Mouse (Mus musculus): ENCODE data around the gene Bnc2. TPM values are rescaled to one million over a fixed set of nuclear protein-coding genes. Genes with fewer than 3 reads are reported as not detected.
A peak's percentile ranks its signal among the peaks of the same experiment; 100 is the strongest.

Gene Bnc2
- polyA plus RNA-seq (2015; fragmentation: Nextera tagmentation; extraction: Ambion mirVana): 15.9 and 18.0 TPM in 2 replicates

DNA sequence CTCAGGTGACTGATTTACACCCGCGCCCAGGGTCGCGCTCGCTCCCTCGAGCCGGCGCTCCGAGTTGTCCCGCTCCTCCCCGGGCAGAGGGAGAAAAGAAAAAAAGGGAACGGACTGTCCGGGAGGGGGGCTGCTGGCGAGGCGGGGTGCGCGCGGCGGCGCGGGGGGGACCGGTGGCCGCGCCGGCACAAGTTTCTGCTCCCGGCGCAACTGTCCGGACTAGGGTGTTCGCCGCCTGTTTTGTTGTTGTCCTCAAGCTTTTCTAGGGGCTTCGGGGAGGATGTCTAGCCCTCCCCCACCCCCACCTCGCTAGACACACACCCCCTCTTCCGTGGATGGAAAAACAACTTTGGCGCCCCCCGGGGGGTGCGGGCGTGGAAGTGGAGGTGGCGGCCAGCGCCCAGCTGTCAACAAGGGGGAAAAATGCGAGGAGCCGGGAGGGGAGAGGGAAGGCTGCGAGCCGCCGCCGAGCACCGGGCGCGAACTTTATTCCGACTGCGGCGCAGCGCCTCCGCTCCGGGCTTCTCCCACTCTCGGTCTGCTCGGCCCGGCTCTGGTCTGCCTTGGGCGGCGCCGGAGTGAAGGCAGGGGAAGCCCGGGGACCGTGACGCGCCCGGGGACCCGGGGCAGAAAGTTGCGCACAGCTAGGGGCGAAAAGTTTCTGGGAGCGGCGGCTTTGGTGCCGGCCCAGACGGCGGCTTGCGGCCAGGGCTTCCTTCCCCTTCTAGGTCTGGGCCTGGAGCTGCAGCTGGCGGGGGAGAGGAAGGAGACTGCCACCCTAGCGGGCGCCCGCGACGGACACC lies at the start of gene Bnc2:
TSS of gene Bnc2 (minus strand) at position 105 of the 803 bp plus-strand sequence.
- peak within 1 kb of the TSS; percentile 73 for H3K4me3 ChIP-seq
- no peaks in the 10 kb centered on the region for H3K36me3 ChIP-seq
- peak within 1 kb of the TSS; percentile 100 for H3K4me2 ChIP-seq
- H3K9me3 ChIP-seq: no peaks in the 10 kb centered on the region
- peaks cover 66% of the 10 kb centered on the region for H3K27me3 ChIP-seq
- peak; percentile 66 for ATAC-seq (ENCODE audit: low FRiP score, low read depth)
- H3K9ac ChIP-seq: peak within 1 kb of the TSS; percentile 48
- H3K4me1 ChIP-seq (replicated peaks): peaks cover 22% of the 10 kb centered on the region
- under 1% methylated on average over 80 of the region's 80 CpGs for WGBS
- H3K27ac ChIP-seq (replicated peaks): peak within 1 kb of the TSS; percentile 55

DNA sequence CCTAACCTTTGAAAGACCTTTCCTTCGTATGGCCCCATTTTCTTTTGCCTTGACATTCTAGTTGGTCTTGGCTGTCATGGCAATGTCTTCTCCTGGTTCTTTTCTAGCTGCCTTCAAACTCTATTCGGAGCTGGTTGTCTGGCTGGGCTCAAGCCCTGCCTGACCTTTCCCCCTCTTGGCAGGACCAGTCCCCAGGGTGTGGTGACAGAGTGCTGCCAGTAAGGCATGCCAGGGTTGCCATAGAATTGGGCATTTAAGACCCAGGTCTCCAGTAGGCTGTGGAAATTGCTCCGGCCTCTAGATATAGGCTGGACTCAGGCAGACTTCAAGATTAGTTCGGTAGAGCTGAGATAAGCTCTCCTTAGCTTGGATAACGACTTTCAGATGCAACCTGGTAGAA lies 32.9 kb upstream of the Bnc2 start:
- Histone ChIP-seq H3K27ac (replicated peaks) (no peak overlapping the region), H3K4me3 (no peak overlapping the region), H3K4me2 (no peak overlapping the region), H3K4me1 (replicated peaks) (no peaks in the 10 kb centered on the region), H3K9me3 (no peaks in the 10 kb centered on the region), H3K27me3 (no peaks in the 10 kb centered on the region), H3K9ac (no peak overlapping the region), H3K36me3 (no peaks in the 10 kb centered on the region)
- ATAC-seq (ENCODE audit: low FRiP score, low read depth): no peak
- 88% methylated on average over 5 of the region's 5 CpGs for WGBS

DNA sequence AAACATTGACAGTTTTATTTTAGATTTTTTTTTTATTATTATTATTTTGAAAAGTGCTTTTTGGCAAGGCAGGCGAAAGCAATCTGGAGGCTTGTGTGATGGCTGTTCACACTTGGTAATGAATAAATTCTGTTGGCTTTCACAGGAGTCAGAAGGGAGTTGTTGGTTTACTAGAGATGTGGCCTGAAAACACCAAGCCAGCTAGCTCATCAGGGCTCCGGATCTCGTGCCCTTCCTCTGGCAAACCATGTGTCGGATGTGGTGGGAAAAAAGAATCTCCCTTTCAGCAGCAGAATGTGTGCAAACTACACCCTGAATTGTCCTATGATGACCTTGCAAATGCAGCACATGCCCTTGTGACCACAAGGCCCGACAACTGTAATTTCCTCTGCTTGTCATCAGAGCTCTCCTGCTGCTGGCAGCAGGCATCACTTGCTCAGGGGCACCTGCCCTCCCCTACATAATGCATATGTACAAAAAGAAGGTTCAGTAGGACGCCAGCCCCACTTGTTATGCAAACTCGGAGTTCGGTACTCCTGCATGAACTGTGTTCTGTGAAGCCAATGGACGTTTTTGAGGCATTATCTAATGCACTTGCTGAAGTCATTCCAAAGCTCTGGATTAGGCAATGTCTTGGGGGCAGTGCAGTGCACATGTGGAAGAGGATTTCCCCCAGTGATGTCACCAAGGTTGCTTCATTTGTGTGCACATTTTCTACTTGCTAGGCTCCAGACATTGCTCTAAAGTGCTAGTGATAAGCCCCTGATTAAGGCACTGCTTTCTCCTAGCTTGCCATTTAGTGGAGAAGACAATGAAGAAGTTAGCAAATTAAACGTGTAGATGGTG lies 10.7 kb upstream of the Bnc2 start:
- Histone ChIP-seq H3K27me3 (0 out of 2 replicates have a peak, but pooled peaks cover 5% of the 10 kb centered on the region), H3K9ac (no peak overlapping the region), H3K27ac (replicated peaks) (no peak overlapping the region), H3K36me3 (no peaks in the 10 kb centered on the region), H3K4me2 (no peak overlapping the region), H3K4me1 (replicated peaks) (no peaks in the 10 kb centered on the region), H3K4me3 (no peak overlapping the region), H3K9me3 (no peaks in the 10 kb centered on the region)
- no peak for ATAC-seq (ENCODE audit: low FRiP score, low read depth)
- WGBS: 49% methylated on average over 10 of the region's 10 CpGs

- H3K4me3 ChIP-seq: no peak overlapping the region
- H3K9me3 ChIP-seq: no peaks in the 10 kb centered on the region
- H3K4me1 ChIP-seq (replicated peaks): no peaks in the 10 kb centered on the region
- 0 out of 2 replicates have a peak, but pooled peaks cover 5% of the 10 kb centered on the region for H3K27me3 ChIP-seq
- H3K27ac ChIP-seq (replicated peaks): no peak overlapping the region
- WGBS: 89% methylated on average over 4 of the region's 4 CpGs
- H3K36me3 ChIP-seq: no peaks in the 10 kb centered on the region
- H3K4me2 ChIP-seq: no peak overlapping the region
- no peak overlapping the region for H3K9ac ChIP-seq
- no peak for ATAC-seq (ENCODE audit: low FRiP score, low read depth)
Observed at GRCm38 (mm10) chr4:84685009-84685408, 9.9 kb upstream of the Bnc2 start.

DNA sequence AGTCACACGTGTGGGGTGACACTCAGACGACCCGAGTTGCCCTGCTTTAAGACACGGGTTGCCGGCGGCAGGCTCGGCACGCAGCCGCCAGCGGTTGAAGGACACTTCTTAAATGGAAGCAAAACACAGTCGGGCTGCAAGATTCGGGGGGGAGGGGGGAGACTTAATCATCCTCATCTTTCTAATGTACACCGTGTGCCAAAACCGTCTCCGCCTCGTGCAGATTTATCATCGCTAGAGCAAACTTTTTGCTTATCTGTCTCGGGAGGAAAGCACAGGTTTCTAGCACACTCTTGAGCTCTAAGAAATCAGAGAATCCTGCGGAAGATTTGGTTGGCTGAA lies 870 bp upstream of the Bnc2 start:
- peaks cover 22% of the 10 kb centered on the region for H3K4me1 ChIP-seq (replicated peaks)
- peak overlapping the region; percentile 73 for H3K4me3 ChIP-seq
- no peak for ATAC-seq (ENCODE audit: low FRiP score, low read depth)
- H3K4me2 ChIP-seq: peak overlapping the region; percentile 100
- peaks cover 63% of the 10 kb centered on the region for H3K27me3 ChIP-seq
- no peaks in the 10 kb centered on the region for H3K36me3 ChIP-seq
- WGBS: 1% methylated on average over 19 of the region's 19 CpGs
- H3K27ac ChIP-seq (replicated peaks): no peak overlapping the region
- peak overlapping the region; percentile 48; the same call in 1 of the 2 replicates for H3K9ac ChIP-seq
- H3K9me3 ChIP-seq: no peaks in the 10 kb centered on the region

GRCm38 (mm10) chr4:84674318-84675170 lies 531 bp downstream of the Bnc2 start:
- Histone ChIP-seq H3K27ac (replicated peaks) (peak overlapping the region; percentile 55), H3K9ac (peak overlapping the region; percentile 48), H3K4me3 (peak overlapping the region; percentile 73), H3K27me3 (peaks cover 70% of the 10 kb centered on the region), H3K9me3 (no peaks in the 10 kb centered on the region), H3K36me3 (no peaks in the 10 kb centered on the region), H3K4me1 (replicated peaks) (peaks cover 22% of the 10 kb centered on the region), H3K4me2 (peak overlapping the region; percentile 100)
- ATAC-seq (ENCODE audit: low FRiP score, low read depth): peak; percentile 84
- under 1% methylated on average over 86 of the region's 104 CpGs for WGBS

DNA sequence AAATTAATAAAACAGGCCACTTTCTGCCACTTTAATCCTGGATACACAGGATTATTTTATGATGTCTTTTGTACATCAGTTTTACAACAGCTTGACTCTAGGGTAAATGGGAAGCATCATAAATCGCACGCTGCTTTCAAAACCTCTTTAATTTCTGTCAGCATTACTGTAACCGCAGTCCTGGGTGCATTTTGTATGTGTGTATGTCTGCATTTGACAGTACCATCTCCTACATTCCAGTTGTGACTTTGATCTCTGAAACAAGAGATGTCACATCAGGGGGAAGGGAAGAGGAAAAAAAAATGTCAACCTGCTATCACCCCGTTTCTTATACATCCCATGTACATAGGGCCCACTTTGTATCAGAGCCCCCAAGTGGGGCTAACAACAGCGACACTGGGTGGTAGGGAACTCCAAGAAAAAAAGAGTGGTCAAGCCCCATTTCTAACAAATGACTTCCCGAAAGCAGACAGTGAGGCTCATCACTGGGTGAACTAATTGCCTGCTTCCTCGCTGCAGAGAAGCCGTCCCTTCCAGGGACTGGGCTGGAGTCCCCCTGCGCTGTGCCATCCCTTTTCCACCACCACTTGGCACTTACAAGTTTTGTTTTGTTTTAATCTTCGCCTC lies 1.3 kb downstream of the Bnc2 start:
- ATAC-seq (ENCODE audit: low FRiP score, low read depth): no peak
- peak overlapping the region; percentile 100 for H3K4me2 ChIP-seq
- 0 out of 2 replicates have a peak overlapping the region, but pooled peaks have one; percentile 55 for H3K27ac ChIP-seq (replicated peaks)
- peaks cover 75% of the 10 kb centered on the region for H3K27me3 ChIP-seq
- peaks cover 22% of the 10 kb centered on the region for H3K4me1 ChIP-seq (replicated peaks)
- H3K9ac ChIP-seq: no peak overlapping the region
- H3K4me3 ChIP-seq: peak overlapping the region; percentile 73
- no peaks in the 10 kb centered on the region for H3K9me3 ChIP-seq
- H3K36me3 ChIP-seq: no peaks in the 10 kb centered on the region
- 14% methylated on average over 10 of the region's 10 CpGs for WGBS

GRCm38 (mm10) chr4:84672181-84672791 lies 2.8 kb downstream of the Bnc2 start:
- H3K4me2 ChIP-seq: peak overlapping the region; percentile 16
- H3K4me3 ChIP-seq: no peak overlapping the region
- no peak for ATAC-seq (ENCODE audit: low FRiP score, low read depth)
- no peak overlapping the region for H3K9ac ChIP-seq
- peaks cover 22% of the 10 kb centered on the region for H3K4me1 ChIP-seq (replicated peaks)
- no peaks in the 10 kb centered on the region for H3K9me3 ChIP-seq
- no peak overlapping the region for H3K27ac ChIP-seq (replicated peaks)
- H3K36me3 ChIP-seq: no peaks in the 10 kb centered on the region
- H3K27me3 ChIP-seq: peaks cover 74% of the 10 kb centered on the region
- WGBS: 22% methylated on average over 14 of the region's 14 CpGs

GRCm38 (mm10) chr4:84670996-84671395 lies 4.1 kb downstream of the Bnc2 start:
- Histone ChIP-seq H3K36me3 (no peaks in the 10 kb centered on the region), H3K4me3 (no peak overlapping the region), H3K27me3 (peaks cover 65% of the 10 kb centered on the region), H3K27ac (replicated peaks) (no peak overlapping the region), H3K4me1 (replicated peaks) (peaks cover 19% of the 10 kb centered on the region), H3K9me3 (no peaks in the 10 kb centered on the region), H3K9ac (no peak overlapping the region), H3K4me2 (no peak overlapping the region)
- WGBS: 48% methylated on average over 1 of the region's 1 CpGs
- ATAC-seq (ENCODE audit: low FRiP score, low read depth): no peak

DNA sequence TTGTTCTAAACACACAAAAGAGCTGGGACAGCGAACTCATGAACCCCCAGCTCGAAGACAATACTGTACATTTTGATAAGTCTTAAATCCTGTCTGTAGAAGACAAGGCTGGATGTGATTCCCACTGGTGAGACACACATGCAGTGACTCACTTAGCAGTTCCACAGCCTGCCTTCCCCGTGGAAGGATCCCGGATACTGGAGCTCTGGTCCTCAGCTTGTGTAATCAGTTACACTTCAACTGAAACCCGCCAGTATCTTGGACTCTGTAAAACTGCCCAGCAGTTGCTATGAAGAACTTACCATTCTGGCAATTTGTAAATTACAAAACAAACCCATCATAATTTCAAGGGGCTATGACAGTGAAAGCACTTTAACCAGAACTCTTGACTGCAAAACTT lies 5.4 kb downstream of the Bnc2 start:
- no peak for ATAC-seq (ENCODE audit: low FRiP score, low read depth)
- H3K4me2 ChIP-seq: no peak overlapping the region
- WGBS: 37% methylated on average over 5 of the region's 5 CpGs

More for the DNA sequence above, 5.4 kb downstream of the Bnc2 start:
- Histone ChIP-seq H3K4me1 (replicated peaks) (peaks cover 9% of the 10 kb centered on the region), H3K9me3 (no peaks in the 10 kb centered on the region), H3K27ac (replicated peaks) (no peak overlapping the region), H3K9ac (no peak overlapping the region), H3K27me3 (peaks cover 59% of the 10 kb centered on the region), H3K4me3 (no peak overlapping the region), H3K36me3 (no peaks in the 10 kb centered on the region)
